Mouse (Mus musculus) layer of hippocampus, adult 2 months (tissue): ENCODE data around the gene Kctd15. TPM values are rescaled to one million over a fixed set of nuclear protein-coding genes. Genes with fewer than 3 reads are reported as not detected.
A peak's percentile ranks its signal among the peaks of the same experiment; 100 is the strongest.

ENCODE experiments used
- DNase-seq, 2 experiments: peaks; one replicate each; pipeline ENCODE4 v3.0.0; 2022; ENCODE audit warnings: low spot score in 2 of 2
- H3K27ac ChIP-seq: fragments of 200-600 bp; 2 replicates; pipeline ENCODE4 v1.8.1; 2022
- H3K4me3 ChIP-seq: fragments of 200-600 bp; 2 replicates; pipeline ENCODE4 v1.8.1; 2022; ENCODE audit warnings: mild to moderate bottlenecking
- CTCF ChIP-seq: fragments of 200-600 bp; conservative IDR thresholded peaks from 2 replicates; pipeline ENCODE4 v1.8.1; 2022; ENCODE audit warnings: antibody characterized with exemption, mild to moderate bottlenecking, moderate library complexity
- total RNA-seq, 2 experiments: library from RNA; stranded (reverse); gene quantifications; 2 replicates each; pipeline ENCODE4 v1.2.3; 2021

The Kctd15 gene
- total RNA-seq, 2 experiments from 2014 or later, result 11.2 to 11.5 TPM

GRCm38 (mm10) chr7:34636661-34637060 is 19.9 kb downstream of the Kctd15 start:
- Histone ChIP-seq H3K4me3 (no peak overlapping the region), H3K27ac (no peak overlapping the region)
- DNase-seq, result no peak
- TF ChIP-seq CTCF, result no peak

GRCm38 (mm10) chr7:34632966-34633742 is 23.4 kb downstream of the Kctd15 start:
- Histone ChIP-seq H3K27ac (no peak overlapping the region), H3K4me3 (no peak overlapping the region)
- DNase-seq, result no peak
- TF ChIP-seq CTCF, result no peak

GRCm38 (mm10) chr7:34630211-34631085 is 26.1 kb downstream of the Kctd15 start:
- peak; percentile 66 for TF ChIP-seq CTCF
- Histone ChIP-seq H3K4me3 (peak overlapping the region; percentile 44), H3K27ac (peak overlapping the region; percentile 72)
- peak in 1 of 2 experiments; percentile 38 for DNase-seq

GRCm38 (mm10) chr7:34629702-34630210 is 26.8 kb downstream of the Kctd15 start:
- peak overlapping the region; percentile 44 for H3K4me3 ChIP-seq
- H3K27ac ChIP-seq, result peak overlapping the region; percentile 72
- no peak for TF ChIP-seq CTCF
- DNase-seq, result no peak

- no peak for DNase-seq
- Histone ChIP-seq H3K27ac (no peak overlapping the region), H3K4me3 (no peak overlapping the region)
- no peak for TF ChIP-seq CTCF
Measured at GRCm38 (mm10) chr7:34620411-34620810, 36.1 kb downstream of the Kctd15 start.

GRCm38 (mm10) chr7:34618141-34618890 is 38.2 kb downstream of the Kctd15 start:
- H3K4me3 ChIP-seq, result no peak overlapping the region
- TF ChIP-seq CTCF, result no peak
- DNase-seq, result no peak

GRCm38 (mm10) chr7:34616275-34616674 is 40.3 kb downstream of the Kctd15 start:
- peak; percentile 59 for TF ChIP-seq CTCF
- Histone ChIP-seq H3K27ac (no peak overlapping the region), H3K4me3 (no peak overlapping the region)
- no peak for DNase-seq

More at GRCm38 (mm10) chr7:34618141-34618890, 38.2 kb downstream of the Kctd15 start:
- no peak overlapping the region for H3K27ac ChIP-seq

- TF ChIP-seq CTCF, result no peak
Measured at GRCm38 (mm10) chr7:34610445-34610844, 46.1 kb downstream of the Kctd15 start.

GRCm38 (mm10) chr7:34607334-34607970 is 49.1 kb downstream of the Kctd15 start:
- Histone ChIP-seq H3K27ac (no peak overlapping the region), H3K4me3 (no peak overlapping the region)
- TF ChIP-seq CTCF, result no peak
- DNase-seq, result no peak

More at GRCm38 (mm10) chr7:34610445-34610844, 46.1 kb downstream of the Kctd15 start:
- H3K27ac ChIP-seq, result no peak overlapping the region
- no peak for DNase-seq
- H3K4me3 ChIP-seq, result no peak overlapping the region

- 0 out of 2 replicates have a peak overlapping the region, but pooled peaks have one; percentile 14 for H3K27ac ChIP-seq
Measured at GRCm38 (mm10) chr7:34606729-34607128, 49.8 kb downstream of the Kctd15 start.

GRCm38 (mm10) chr7:34606051-34606450 is 50.5 kb downstream of the Kctd15 start:
- peak overlapping the region; percentile 22; the same call in 1 of the 2 replicates for H3K4me3 ChIP-seq
- DNase-seq, result no peak
- peak overlapping the region; percentile 14; the same call in 1 of the 2 replicates for H3K27ac ChIP-seq
- TF ChIP-seq CTCF, result no peak

More at GRCm38 (mm10) chr7:34606729-34607128, 49.8 kb downstream of the Kctd15 start:
- TF ChIP-seq CTCF, result no peak
- 0 out of 2 replicates have a peak overlapping the region, but pooled peaks have one; percentile 22 for H3K4me3 ChIP-seq
- DNase-seq, result peak in 1 of 2 experiments; percentile 16

- no peak for TF ChIP-seq CTCF
- no peak for DNase-seq
- Histone ChIP-seq H3K27ac (no peak overlapping the region), H3K4me3 (no peak overlapping the region)
Measured at GRCm38 (mm10) chr7:34598576-34598975, 58.0 kb downstream of the Kctd15 start.
